Mouse (Mus musculus): ENCODE data around the gene Pam16. TPM values are rescaled to one million over a fixed set of nuclear protein-coding genes. Genes with fewer than 3 reads are reported as not detected.

The Pam16 gene
- polyA plus RNA-seq, 1 experiment from 2014 or later: 94.7 TPM

GRCm38 (mm10) chr16:4654706-4655105, 29.9 kb upstream of the Pam16 start:
- H3K4me3 ChIP-seq: no peak overlapping the region
- DNase-seq (ENCODE audit: extremely low spot score, low spot score): no peak
- no peaks in the 10 kb centered on the region for H3K9me3 ChIP-seq
- H3K36me3 ChIP-seq (replicated peaks): peaks cover 53% of the 10 kb centered on the region
- H3K27me3 ChIP-seq (ENCODE audit: poor library complexity, severe bottlenecking): no peaks in the 10 kb centered on the region
- H3K27ac ChIP-seq: peak overlapping the region; percentile 75
- WGBS: 87% methylated on average over 10 of the region's 10 CpGs
- peaks cover 82% of the 10 kb centered on the region for H3K4me1 ChIP-seq

- Histone ChIP-seq H3K9me3 (no peaks in the 10 kb centered on the region), H3K4me3 (no peak overlapping the region), H3K27me3 (ENCODE audit: poor library complexity, severe bottlenecking) (no peaks in the 10 kb centered on the region), H3K36me3 (replicated peaks) (peaks cover 71% of the 10 kb centered on the region), H3K4me1 (peaks cover 84% of the 10 kb centered on the region), H3K27ac (peak overlapping the region; percentile 81)
- 69% methylated on average over 4 of the region's 4 CpGs for WGBS
- no peak for DNase-seq (ENCODE audit: extremely low spot score, low spot score)
Measured at GRCm38 (mm10) chr16:4652707-4653416, 28.1 kb upstream of the Pam16 start.

GRCm38 (mm10) chr16:4651624-4652023, 26.8 kb upstream of the Pam16 start:
- H3K27me3 ChIP-seq (ENCODE audit: poor library complexity, severe bottlenecking): no peaks in the 10 kb centered on the region
- H3K9me3 ChIP-seq: no peaks in the 10 kb centered on the region
- 58% methylated on average over 7 of the region's 7 CpGs for WGBS
- H3K36me3 ChIP-seq (replicated peaks): peaks cover 75% of the 10 kb centered on the region
- peak overlapping the region; percentile 81 for H3K27ac ChIP-seq
- peaks cover 84% of the 10 kb centered on the region for H3K4me1 ChIP-seq
- DNase-seq (ENCODE audit: extremely low spot score, low spot score): peak; percentile 60
- H3K4me3 ChIP-seq: no peak overlapping the region; the same call in 1 of the 2 replicates

- H3K4me1 ChIP-seq: peaks cover 84% of the 10 kb centered on the region
- H3K27ac ChIP-seq: peak overlapping the region; percentile 81
- peaks cover 77% of the 10 kb centered on the region for H3K36me3 ChIP-seq (replicated peaks)
Measured at GRCm38 (mm10) chr16:4651081-4651480, 26.3 kb upstream of the Pam16 start.

GRCm38 (mm10) chr16:4650161-4650560, 25.4 kb upstream of the Pam16 start:
- Histone ChIP-seq H3K4me3 (no peak overlapping the region), H3K9me3 (no peaks in the 10 kb centered on the region), H3K27ac (no peak overlapping the region), H3K36me3 (replicated peaks) (peaks cover 75% of the 10 kb centered on the region), H3K4me1 (peaks cover 80% of the 10 kb centered on the region), H3K27me3 (ENCODE audit: poor library complexity, severe bottlenecking) (no peaks in the 10 kb centered on the region)
- DNase-seq (ENCODE audit: extremely low spot score, low spot score): no peak
- 90% methylated on average over 3 of the region's 3 CpGs for WGBS

More at GRCm38 (mm10) chr16:4651081-4651480, 26.3 kb upstream of the Pam16 start:
- no peaks in the 10 kb centered on the region for H3K9me3 ChIP-seq
- WGBS: 85% methylated on average over 1 of the region's 1 CpGs
- no peak for DNase-seq (ENCODE audit: extremely low spot score, low spot score)
- H3K4me3 ChIP-seq: no peak overlapping the region
- no peaks in the 10 kb centered on the region for H3K27me3 ChIP-seq (ENCODE audit: poor library complexity, severe bottlenecking)

GRCm38 (mm10) chr16:4649692-4650091, 24.9 kb upstream of the Pam16 start:
- 93% methylated on average over 11 of the region's 11 CpGs for WGBS
- no peaks in the 10 kb centered on the region for H3K9me3 ChIP-seq
- no peak overlapping the region for H3K4me3 ChIP-seq
- peaks cover 71% of the 10 kb centered on the region for H3K36me3 ChIP-seq (replicated peaks)
- no peaks in the 10 kb centered on the region for H3K27me3 ChIP-seq (ENCODE audit: poor library complexity, severe bottlenecking)
- H3K4me1 ChIP-seq: peaks cover 77% of the 10 kb centered on the region
- DNase-seq (ENCODE audit: extremely low spot score, low spot score): no peak
- peak overlapping the region; percentile 37; the same call in 1 of the 2 replicates for H3K27ac ChIP-seq

GRCm38 (mm10) chr16:4649211-4649610, 24.4 kb upstream of the Pam16 start:
- no peak overlapping the region for H3K4me3 ChIP-seq
- peaks cover 77% of the 10 kb centered on the region for H3K4me1 ChIP-seq
- DNase-seq (ENCODE audit: extremely low spot score, low spot score): no peak
- H3K36me3 ChIP-seq (replicated peaks): peaks cover 69% of the 10 kb centered on the region
- peak overlapping the region; percentile 37; the same call in 1 of the 2 replicates for H3K27ac ChIP-seq
- H3K27me3 ChIP-seq (ENCODE audit: poor library complexity, severe bottlenecking): no peaks in the 10 kb centered on the region
- WGBS: 89% methylated on average over 5 of the region's 5 CpGs
- H3K9me3 ChIP-seq: no peaks in the 10 kb centered on the region

- WGBS: 89% methylated on average over 28 of the region's 28 CpGs
- Histone ChIP-seq H3K4me3 (no peak overlapping the region), H3K36me3 (replicated peaks) (peaks cover 71% of the 10 kb centered on the region), H3K9me3 (no peaks in the 10 kb centered on the region), H3K27ac (no peak overlapping the region), H3K4me1 (peaks cover 80% of the 10 kb centered on the region), H3K27me3 (ENCODE audit: poor library complexity, severe bottlenecking) (no peaks in the 10 kb centered on the region)
- DNase-seq (ENCODE audit: extremely low spot score, low spot score): no peak
Measured at GRCm38 (mm10) chr16:4648416-4649023, 23.7 kb upstream of the Pam16 start.

- no peak for DNase-seq (ENCODE audit: extremely low spot score, low spot score)
- Histone ChIP-seq H3K27ac (peak overlapping the region; percentile 37; the same call in 1 of the 2 replicates), H3K4me3 (no peak overlapping the region), H3K9me3 (no peaks in the 10 kb centered on the region), H3K27me3 (ENCODE audit: poor library complexity, severe bottlenecking) (no peaks in the 10 kb centered on the region), H3K4me1 (peaks cover 82% of the 10 kb centered on the region), H3K36me3 (replicated peaks) (peaks cover 69% of the 10 kb centered on the region)
- WGBS: 75% methylated on average over 13 of the region's 13 CpGs
Measured at GRCm38 (mm10) chr16:4647651-4648141, 22.9 kb upstream of the Pam16 start.

- Histone ChIP-seq H3K36me3 (replicated peaks) (peaks cover 62% of the 10 kb centered on the region), H3K27ac (peak overlapping the region; percentile 20; the same call in 1 of the 2 replicates), H3K4me3 (no peak overlapping the region), H3K27me3 (ENCODE audit: poor library complexity, severe bottlenecking) (no peaks in the 10 kb centered on the region), H3K4me1 (peaks cover 82% of the 10 kb centered on the region), H3K9me3 (no peaks in the 10 kb centered on the region)
- 78% methylated on average over 4 of the region's 4 CpGs for WGBS
- no peak for DNase-seq (ENCODE audit: extremely low spot score, low spot score)
Measured at GRCm38 (mm10) chr16:4646831-4647230, 22.0 kb upstream of the Pam16 start.

- H3K4me3 ChIP-seq: no peak overlapping the region
- DNase-seq (ENCODE audit: extremely low spot score, low spot score): no peak
- H3K9me3 ChIP-seq: no peaks in the 10 kb centered on the region
- 83% methylated on average over 4 of the region's 4 CpGs for WGBS
- H3K27ac ChIP-seq: peak overlapping the region; percentile 25; the same call in 1 of the 2 replicates
- peaks cover 53% of the 10 kb centered on the region for H3K36me3 ChIP-seq (replicated peaks)
- no peaks in the 10 kb centered on the region for H3K27me3 ChIP-seq (ENCODE audit: poor library complexity, severe bottlenecking)
- peaks cover 82% of the 10 kb centered on the region for H3K4me1 ChIP-seq
Measured at GRCm38 (mm10) chr16:4645867-4646266, 21.1 kb upstream of the Pam16 start.

GRCm38 (mm10) chr16:4643670-4644419, 19.1 kb upstream of the Pam16 start:
- H3K27ac ChIP-seq: peak overlapping the region; percentile 87; the same call in 1 of the 2 replicates

More at GRCm38 (mm10) chr16:4643670-4644419, 19.1 kb upstream of the Pam16 start:
- Histone ChIP-seq H3K36me3 (replicated peaks) (peaks cover 33% of the 10 kb centered on the region), H3K4me1 (peaks cover 91% of the 10 kb centered on the region), H3K9me3 (no peaks in the 10 kb centered on the region), H3K27me3 (ENCODE audit: poor library complexity, severe bottlenecking) (no peaks in the 10 kb centered on the region), H3K4me3 (no peak overlapping the region)
- 80% methylated on average over 11 of the region's 11 CpGs for WGBS
- DNase-seq (ENCODE audit: extremely low spot score, low spot score): no peak
